Mouse (Mus musculus): Measurements from ENCODE around the gene Ncf1. TPM values are rescaled to one million over a fixed set of nuclear protein-coding genes. Genes with fewer than 3 reads are reported as not detected.

Gene Ncf1
- 0.16 and 0.26 TPM in 2 replicates for polyA plus RNA-seq (2012)

GRCm38 (mm10) chr5:134229391-134229790 is at the start of gene Ncf1:
Gene Ncf1 (minus strand): TSS chr5:134229625.
- H3K4me1 ChIP-seq (ENCODE audit: control insufficient read depth), result peaks cover 9% of the 10 kb centered on the region

GRCm38 (mm10) chr5:134277109-134277508 is 47.7 kb upstream of the Ncf1 start:
- Histone ChIP-seq H3K4me1 (ENCODE audit: control insufficient read depth) (peaks cover 2% of the 10 kb centered on the region; the same call in 1 of the 2 replicates), H3K4me3 (replicated peaks) (no peak overlapping the region), H3K27me3 (ENCODE audit: control insufficient read depth) (no peaks in the 10 kb centered on the region), H3K36me3 (ENCODE audit: control insufficient read depth) (peaks cover 92% of the 10 kb centered on the region), H3K9me3 (ENCODE audit: control insufficient read depth, low read length) (no peaks in the 10 kb centered on the region)
- TF ChIP-seq TAL1 (IDR thresholded peaks at IDR 0.05; ENCODE audit: low read length) (no peak), GATA1 (IDR thresholded peaks at IDR 0.05; ENCODE audit: low read length) (no peak)

More at GRCm38 (mm10) chr5:134229391-134229790, at the start of gene Ncf1:
- H3K4me3 ChIP-seq (replicated peaks), result no peak within 1 kb of the TSS
- H3K27me3 ChIP-seq (ENCODE audit: control insufficient read depth), result peaks cover 5% of the 10 kb centered on the region; the same call in 1 of the 2 replicates
- no peaks in the 10 kb centered on the region for H3K36me3 ChIP-seq (ENCODE audit: control insufficient read depth)
- TF ChIP-seq TAL1 (IDR thresholded peaks at IDR 0.05; ENCODE audit: low read length), result no peak
- no peak for TF ChIP-seq GATA1 (IDR thresholded peaks at IDR 0.05; ENCODE audit: low read length)
- H3K9me3 ChIP-seq (ENCODE audit: control insufficient read depth, low read length), result no peaks in the 10 kb centered on the region

GRCm38 (mm10) chr5:134275556-134275955 is 46.1 kb upstream of the Ncf1 start:
- Histone ChIP-seq H3K36me3 (ENCODE audit: control insufficient read depth) (peaks cover 91% of the 10 kb centered on the region), H3K4me1 (ENCODE audit: control insufficient read depth) (peaks cover 2% of the 10 kb centered on the region; the same call in 1 of the 2 replicates), H3K27me3 (ENCODE audit: control insufficient read depth) (no peaks in the 10 kb centered on the region), H3K9me3 (ENCODE audit: control insufficient read depth, low read length) (no peaks in the 10 kb centered on the region), H3K4me3 (replicated peaks) (no peak overlapping the region)
- TF ChIP-seq GATA1 (IDR thresholded peaks at IDR 0.05; ENCODE audit: low read length) (no peak), TAL1 (IDR thresholded peaks at IDR 0.05; ENCODE audit: low read length) (no peak)

- TF ChIP-seq TAL1 (IDR thresholded peaks at IDR 0.05; ENCODE audit: low read length) (no peak), GATA1 (IDR thresholded peaks at IDR 0.05; ENCODE audit: low read length) (no peak)
- peaks cover 2% of the 10 kb centered on the region; the same call in 1 of the 2 replicates for H3K4me1 ChIP-seq (ENCODE audit: control insufficient read depth)
- H3K9me3 ChIP-seq (ENCODE audit: control insufficient read depth, low read length), result no peaks in the 10 kb centered on the region
- H3K27me3 ChIP-seq (ENCODE audit: control insufficient read depth), result no peaks in the 10 kb centered on the region
- peaks cover 91% of the 10 kb centered on the region for H3K36me3 ChIP-seq (ENCODE audit: control insufficient read depth)
- no peak overlapping the region for H3K4me3 ChIP-seq (replicated peaks)
These were observed 45.6 kb upstream of the Ncf1 start for GRCm38 (mm10) chr5:134275021-134275420.

GRCm38 (mm10) chr5:134273761-134274160 is 44.3 kb upstream of the Ncf1 start:
- no peak for TF ChIP-seq TAL1 (IDR thresholded peaks at IDR 0.05; ENCODE audit: low read length)
- no peak for TF ChIP-seq GATA1 (IDR thresholded peaks at IDR 0.05; ENCODE audit: low read length)
- Histone ChIP-seq H3K4me1 (ENCODE audit: control insufficient read depth) (peaks cover 2% of the 10 kb centered on the region; the same call in 1 of the 2 replicates), H3K27me3 (ENCODE audit: control insufficient read depth) (no peaks in the 10 kb centered on the region), H3K4me3 (replicated peaks) (no peak overlapping the region), H3K36me3 (ENCODE audit: control insufficient read depth) (peaks cover 89% of the 10 kb centered on the region), H3K9me3 (ENCODE audit: control insufficient read depth, low read length) (no peaks in the 10 kb centered on the region)

- peaks cover 2% of the 10 kb centered on the region; the same call in 1 of the 2 replicates for H3K4me1 ChIP-seq (ENCODE audit: control insufficient read depth)
These were observed 43.3 kb upstream of the Ncf1 start for GRCm38 (mm10) chr5:134272761-134273160.

GRCm38 (mm10) chr5:134271421-134271820 is 42.0 kb upstream of the Ncf1 start:
- Histone ChIP-seq H3K9me3 (ENCODE audit: control insufficient read depth, low read length) (no peaks in the 10 kb centered on the region), H3K27me3 (ENCODE audit: control insufficient read depth) (no peaks in the 10 kb centered on the region), H3K4me3 (replicated peaks) (no peak overlapping the region), H3K4me1 (ENCODE audit: control insufficient read depth) (peaks cover 2% of the 10 kb centered on the region; the same call in 1 of the 2 replicates), H3K36me3 (ENCODE audit: control insufficient read depth) (peaks cover 88% of the 10 kb centered on the region)
- TF ChIP-seq TAL1 (IDR thresholded peaks at IDR 0.05; ENCODE audit: low read length), result no peak

More at GRCm38 (mm10) chr5:134272761-134273160, 43.3 kb upstream of the Ncf1 start:
- Histone ChIP-seq H3K27me3 (ENCODE audit: control insufficient read depth) (no peaks in the 10 kb centered on the region), H3K4me3 (replicated peaks) (no peak overlapping the region), H3K36me3 (ENCODE audit: control insufficient read depth) (peaks cover 88% of the 10 kb centered on the region), H3K9me3 (ENCODE audit: control insufficient read depth, low read length) (no peaks in the 10 kb centered on the region)
- TF ChIP-seq TAL1 (IDR thresholded peaks at IDR 0.05; ENCODE audit: low read length) (no peak), GATA1 (IDR thresholded peaks at IDR 0.05; ENCODE audit: low read length) (no peak)

- TF ChIP-seq TAL1 (IDR thresholded peaks at IDR 0.05; ENCODE audit: low read length), result no peak
- TF ChIP-seq GATA1 (IDR thresholded peaks at IDR 0.05; ENCODE audit: low read length), result no peak
- Histone ChIP-seq H3K4me3 (replicated peaks) (no peak overlapping the region), H3K9me3 (ENCODE audit: control insufficient read depth, low read length) (no peaks in the 10 kb centered on the region), H3K27me3 (ENCODE audit: control insufficient read depth) (no peaks in the 10 kb centered on the region), H3K36me3 (ENCODE audit: control insufficient read depth) (peaks cover 89% of the 10 kb centered on the region), H3K4me1 (ENCODE audit: control insufficient read depth) (peaks cover 2% of the 10 kb centered on the region; the same call in 1 of the 2 replicates)
These were observed 41.1 kb upstream of the Ncf1 start for GRCm38 (mm10) chr5:134270566-134270965.

- Histone ChIP-seq H3K9me3 (ENCODE audit: control insufficient read depth, low read length) (no peaks in the 10 kb centered on the region), H3K4me3 (replicated peaks) (no peak overlapping the region), H3K36me3 (ENCODE audit: control insufficient read depth) (peaks cover 88% of the 10 kb centered on the region), H3K4me1 (ENCODE audit: control insufficient read depth) (no peaks in the 10 kb centered on the region), H3K27me3 (ENCODE audit: control insufficient read depth) (no peaks in the 10 kb centered on the region)
- TF ChIP-seq GATA1 (IDR thresholded peaks at IDR 0.05; ENCODE audit: low read length), result no peak
These were observed 40.3 kb upstream of the Ncf1 start for GRCm38 (mm10) chr5:134269751-134270150.

GRCm38 (mm10) chr5:134268751-134269150 is 39.3 kb upstream of the Ncf1 start:
- H3K4me3 ChIP-seq (replicated peaks), result no peak overlapping the region
- peaks cover 89% of the 10 kb centered on the region for H3K36me3 ChIP-seq (ENCODE audit: control insufficient read depth)
- H3K27me3 ChIP-seq (ENCODE audit: control insufficient read depth), result no peaks in the 10 kb centered on the region
- no peak for TF ChIP-seq TAL1 (IDR thresholded peaks at IDR 0.05; ENCODE audit: low read length)
- no peak for TF ChIP-seq GATA1 (IDR thresholded peaks at IDR 0.05; ENCODE audit: low read length)
- H3K4me1 ChIP-seq (ENCODE audit: control insufficient read depth), result no peaks in the 10 kb centered on the region
- no peaks in the 10 kb centered on the region for H3K9me3 ChIP-seq (ENCODE audit: control insufficient read depth, low read length)

All from erythroblast, embryonic 14.5 days (primary cell).